Mouse (Mus musculus): Measurements from ENCODE around the gene Hjurp.
A peak's percentile ranks its signal among the peaks of the same experiment; 100 is the strongest.

Hjurp gene

DNA sequence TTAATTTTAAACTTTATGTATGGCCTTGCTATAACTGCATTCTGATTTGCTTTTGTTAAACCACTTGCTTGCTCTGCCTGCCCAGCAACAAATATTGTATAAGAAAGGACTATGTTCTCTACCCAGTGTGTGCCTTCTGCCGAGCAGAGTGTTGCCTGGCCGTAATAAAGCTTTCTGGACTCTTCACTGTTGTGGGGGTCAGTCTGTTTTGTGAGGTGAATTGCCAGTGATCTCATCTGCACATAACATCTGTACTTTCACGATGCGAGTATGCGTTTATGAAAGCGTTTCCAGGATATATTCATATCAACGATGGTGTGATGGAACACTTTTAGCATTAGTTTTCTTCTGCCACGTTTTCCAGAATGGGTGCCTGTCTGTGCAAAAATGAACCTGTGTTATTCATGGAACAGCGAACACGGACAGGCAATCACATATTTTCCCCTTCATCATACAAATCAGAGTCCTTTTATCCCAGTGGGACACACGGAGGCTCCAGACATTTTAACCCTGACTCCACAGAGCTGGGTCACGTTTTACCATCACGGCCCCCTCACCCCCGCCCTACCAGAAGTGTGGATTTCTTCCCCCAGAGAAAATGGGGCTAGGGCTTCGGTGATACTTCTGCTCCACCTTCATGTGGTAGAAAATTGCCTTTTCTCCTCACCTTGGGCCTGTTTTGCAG lies 2.7 kb upstream of the Hjurp start:
- DNase-seq (ENCODE audit: low read depth, low spot score), result no peak

DNA sequence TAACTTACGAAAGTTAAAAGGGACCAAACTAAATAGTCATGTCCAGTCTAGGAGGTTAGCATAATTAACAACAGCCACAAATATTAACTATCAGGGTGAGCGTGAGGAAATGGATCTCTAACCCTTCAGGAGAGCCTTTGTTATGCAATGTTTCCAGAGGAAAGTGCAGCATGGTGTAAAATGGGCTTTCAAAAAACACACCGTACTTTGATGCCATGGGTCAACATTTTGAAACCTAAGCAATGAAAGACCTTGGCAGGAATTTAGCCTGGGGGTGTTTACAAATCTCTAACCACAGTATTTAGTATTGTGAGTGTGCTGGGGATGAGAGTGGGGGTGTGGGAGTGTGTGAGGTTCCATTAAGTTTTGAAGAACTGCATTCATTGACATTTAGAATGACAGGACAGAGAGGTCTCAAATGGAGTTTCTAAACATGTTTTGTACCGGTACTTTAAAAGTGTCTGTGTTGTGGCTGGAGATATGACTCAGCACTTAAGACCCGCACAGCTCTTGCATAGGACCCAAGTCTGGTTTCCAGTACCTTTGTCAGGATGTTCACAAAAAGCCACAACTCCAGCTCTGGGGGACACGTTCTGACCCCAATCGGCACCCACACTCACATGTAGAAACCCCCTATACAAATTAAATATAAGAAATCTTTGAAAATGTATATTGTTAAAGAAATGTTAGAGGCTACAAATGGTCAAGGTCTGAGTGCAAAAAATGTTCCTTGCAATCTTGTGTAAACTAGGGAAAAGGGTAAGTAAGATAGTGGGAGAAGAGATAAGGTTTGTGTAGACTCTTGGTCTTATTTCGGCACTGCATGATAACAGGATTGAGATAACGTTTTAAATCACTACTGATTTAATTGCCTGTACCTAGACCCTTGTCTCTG lies 1.9 kb upstream of the Hjurp start:
- DNase-seq (ENCODE audit: low read depth, low spot score), result no peak

DNA sequence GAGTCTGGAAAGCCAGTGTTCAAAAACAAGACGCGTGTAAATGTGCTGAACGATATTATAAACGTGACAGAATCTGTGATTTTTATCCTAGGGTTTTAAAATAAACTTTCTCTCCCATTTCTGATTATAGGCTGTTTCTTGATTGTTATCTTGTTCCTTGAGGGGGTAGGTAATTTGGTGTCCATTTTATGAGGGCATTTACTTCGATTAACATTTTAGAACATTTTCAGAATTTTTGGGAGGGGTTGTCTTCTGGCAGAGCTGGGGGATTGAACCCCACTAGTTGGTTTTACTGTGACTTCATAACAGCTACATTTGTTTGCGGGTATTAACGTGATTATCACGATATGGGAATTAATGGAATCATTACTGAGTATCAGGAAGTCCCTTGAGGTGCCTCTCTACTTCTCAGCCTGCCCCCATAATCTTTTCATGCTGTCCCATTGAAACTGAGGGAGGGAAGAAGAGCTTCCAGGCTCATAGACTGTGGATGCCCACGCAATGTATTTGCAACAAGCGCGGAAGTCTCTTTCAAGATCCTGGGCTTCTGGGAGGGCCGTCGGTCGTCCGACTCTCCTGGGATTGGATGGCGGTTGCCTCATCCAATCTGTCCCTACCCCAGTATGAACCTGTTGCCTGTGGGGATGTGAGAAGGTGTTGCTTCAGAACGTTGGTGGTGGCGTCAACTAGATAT lies 532 bp upstream of the Hjurp start:
- no peak for DNase-seq (ENCODE audit: low read depth, low spot score)

DNA sequence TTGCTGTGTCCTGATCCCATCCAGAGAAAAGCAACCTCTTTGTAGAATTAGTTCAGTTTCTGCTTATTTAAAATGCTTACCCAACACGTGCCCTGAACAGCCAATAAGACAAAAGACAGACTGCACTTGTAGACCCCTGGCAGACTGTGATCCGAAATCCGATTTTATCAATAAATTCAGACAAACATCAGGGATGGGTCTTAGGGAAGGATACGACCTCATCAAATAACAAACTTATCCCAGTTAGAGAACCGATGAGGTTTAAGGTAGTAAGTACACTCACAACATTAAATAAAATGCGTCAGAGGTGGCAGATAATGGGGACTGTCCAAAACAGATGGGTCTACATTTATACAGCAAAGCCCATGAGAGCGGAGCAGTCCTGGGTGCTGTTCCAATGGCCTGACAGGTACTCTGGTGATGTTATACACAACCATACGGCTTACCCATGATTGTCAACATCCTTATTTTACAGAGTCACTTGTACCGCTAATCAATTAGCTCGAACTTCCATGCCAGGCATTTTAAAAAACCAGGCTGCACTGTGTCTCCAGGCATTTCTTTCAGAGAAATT lies 822 bp downstream of the Hjurp start:
- no peak for DNase-seq (ENCODE audit: low read depth, low spot score)

DNA sequence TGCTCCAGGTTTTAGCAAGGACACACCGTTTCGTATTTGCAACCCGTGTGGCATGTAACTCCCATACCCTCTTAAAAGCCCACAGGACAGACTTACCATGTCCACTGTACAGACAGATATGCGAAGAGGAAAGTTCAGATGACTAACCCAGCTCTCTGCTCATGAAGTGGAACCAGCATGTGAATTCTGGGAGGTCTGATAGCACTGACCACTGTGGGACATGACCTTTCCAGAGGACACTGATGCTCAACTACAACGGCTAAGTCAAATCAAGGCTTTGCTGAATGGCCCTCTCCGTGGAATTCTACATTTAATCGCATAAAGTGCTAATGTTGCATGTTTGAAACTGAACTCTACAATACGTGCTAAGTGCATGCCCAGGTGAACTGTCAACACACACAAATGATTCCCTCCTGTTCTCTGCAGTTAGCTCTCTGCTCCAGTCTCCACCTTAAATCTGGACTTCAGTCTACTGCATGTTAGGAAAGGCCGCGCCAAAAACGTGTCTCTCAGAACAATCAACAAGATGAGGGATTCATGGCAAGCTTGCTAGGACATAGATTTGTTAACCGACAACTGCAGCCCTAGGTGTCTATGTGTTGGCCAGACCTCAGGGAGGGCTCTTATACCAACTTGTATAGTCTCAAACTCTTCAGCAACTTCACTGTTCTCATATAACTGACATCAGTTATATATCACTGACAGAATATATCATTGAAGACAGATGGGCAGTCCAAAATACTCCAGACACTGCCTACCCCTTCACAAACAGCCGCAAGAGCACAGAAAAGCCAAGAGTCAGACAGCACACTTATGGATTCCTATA lies 1.5 kb downstream of the Hjurp start:
- DNase-seq (ENCODE audit: low read depth, low spot score), result no peak

DNA sequence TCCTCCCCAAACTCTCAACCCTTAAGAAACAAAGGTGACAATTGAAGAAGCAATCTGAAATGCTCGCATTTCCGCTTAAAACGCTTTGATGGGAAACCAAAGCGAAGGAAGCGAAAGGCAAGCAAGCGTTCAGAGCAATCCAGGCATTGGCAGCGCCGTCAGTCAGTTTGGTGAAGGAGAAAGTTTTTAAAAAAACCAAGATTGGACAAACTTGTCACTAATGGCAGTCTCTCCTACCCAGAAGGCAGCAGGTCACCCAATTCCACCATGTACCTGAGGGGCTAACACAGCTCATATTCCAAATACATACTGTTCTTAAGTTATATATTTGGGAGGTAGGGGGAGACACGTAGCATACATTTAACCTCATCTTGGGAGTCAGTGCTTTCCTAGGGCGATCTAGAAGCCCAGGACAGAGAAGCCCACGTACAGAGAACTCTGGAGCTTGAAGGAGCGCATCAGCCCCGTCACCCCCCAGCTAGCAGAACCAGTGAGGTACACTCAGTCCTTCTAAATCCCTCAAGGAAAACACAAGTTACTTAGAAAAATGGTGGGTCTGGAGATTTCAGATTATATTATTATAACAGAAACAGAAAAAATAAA lies 2.3 kb downstream of the Hjurp start:
- DNase-seq (ENCODE audit: low read depth, low spot score), result no peak

DNA sequence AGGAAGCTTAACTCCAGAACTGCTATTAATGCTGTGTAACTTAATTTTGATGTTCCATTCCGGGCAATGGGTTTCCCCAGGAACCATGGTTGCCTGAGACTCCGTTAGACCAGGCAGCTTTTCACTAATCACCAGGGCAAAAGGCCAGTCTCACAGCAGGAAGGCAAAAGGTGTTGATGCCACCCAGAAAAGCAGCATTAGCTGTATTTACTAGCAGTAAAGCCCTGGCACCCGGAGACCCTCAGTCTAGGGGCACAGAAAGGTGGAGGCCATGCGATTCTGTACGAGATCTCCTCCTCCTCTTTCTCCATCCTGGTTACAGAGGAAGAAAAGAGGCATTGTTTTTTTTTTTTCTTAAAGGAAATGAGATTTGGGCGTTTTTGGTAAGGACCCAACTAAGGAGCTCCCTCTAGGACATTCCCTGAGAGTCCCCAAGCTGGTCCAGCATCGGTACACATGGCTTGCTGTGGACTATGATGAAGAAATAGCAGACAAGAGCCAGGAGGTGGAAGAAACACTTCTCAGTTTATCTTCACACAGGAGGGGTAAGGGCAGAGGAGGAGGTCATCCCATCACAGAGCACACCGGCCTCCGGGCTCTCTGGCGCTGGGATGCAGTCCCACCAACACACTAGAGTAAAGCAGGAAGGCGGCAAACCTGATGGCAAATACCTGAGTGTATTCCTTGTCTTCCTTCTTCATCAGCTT lies 2.9 kb downstream of the Hjurp start:
- no peak for DNase-seq (ENCODE audit: low read depth, low spot score)

DNA sequence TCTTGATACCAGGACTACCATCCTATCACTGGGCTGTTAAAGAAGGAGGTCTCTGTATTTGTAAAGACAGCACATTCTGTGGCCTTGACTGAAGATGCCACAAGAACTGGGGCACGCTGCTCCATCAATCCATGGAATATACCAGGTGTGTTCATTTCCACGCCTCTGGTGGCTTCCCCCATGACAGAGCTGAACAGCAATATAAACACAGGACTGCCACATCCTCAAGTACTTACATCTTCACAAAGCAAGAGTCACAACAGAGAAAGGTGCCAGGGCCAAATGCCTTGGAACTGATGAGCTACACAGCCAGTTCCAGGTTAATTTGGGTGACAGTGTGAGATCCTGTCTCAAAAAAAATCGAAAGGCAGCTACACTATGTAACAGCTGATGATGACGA lies 3.6 kb downstream of the Hjurp start:
- no peak for DNase-seq (ENCODE audit: low read depth, low spot score)

DNA sequence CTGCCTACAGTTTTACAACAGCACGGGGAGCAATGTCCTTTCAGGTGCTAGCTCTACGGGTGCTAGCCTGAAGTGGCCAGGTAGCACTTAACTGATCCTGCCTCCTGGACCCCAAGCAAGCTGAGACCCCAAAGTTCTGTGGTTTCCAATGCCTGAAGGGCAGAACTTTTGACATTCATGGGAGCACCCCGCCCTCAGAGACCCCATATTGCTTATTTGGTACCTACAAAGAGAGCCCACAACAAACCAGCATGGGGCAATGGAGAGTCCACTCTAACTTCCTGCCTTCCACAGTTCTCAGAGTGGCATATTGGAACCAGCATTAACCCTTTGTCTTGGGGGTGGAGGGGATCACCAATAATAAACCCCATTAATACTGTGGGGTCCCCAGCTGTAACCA lies 4.1 kb downstream of the Hjurp start:
- DNase-seq (ENCODE audit: low read depth, low spot score), result no peak

DNA sequence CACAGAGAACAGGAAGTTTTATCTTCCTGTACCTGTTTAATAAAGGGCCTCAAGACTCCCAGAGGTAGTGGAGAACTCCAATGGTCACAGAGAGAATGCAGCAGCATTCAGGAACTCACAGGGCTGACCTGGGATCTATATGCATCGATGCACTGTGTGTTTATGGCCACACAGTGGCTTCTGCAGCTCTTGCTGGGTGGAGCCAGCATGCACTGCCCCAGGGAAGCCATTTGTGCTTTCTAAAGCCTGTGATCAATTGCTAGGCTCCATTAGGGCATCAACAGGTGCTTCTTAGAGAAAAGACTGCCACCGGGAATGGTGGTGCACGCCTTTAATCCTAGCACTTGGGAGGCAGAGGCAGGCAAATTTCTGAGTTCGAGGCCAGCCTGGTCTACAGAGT lies 4.6 kb downstream of the Hjurp start:
- DNase-seq (ENCODE audit: low read depth, low spot score), result no peak

DNA sequence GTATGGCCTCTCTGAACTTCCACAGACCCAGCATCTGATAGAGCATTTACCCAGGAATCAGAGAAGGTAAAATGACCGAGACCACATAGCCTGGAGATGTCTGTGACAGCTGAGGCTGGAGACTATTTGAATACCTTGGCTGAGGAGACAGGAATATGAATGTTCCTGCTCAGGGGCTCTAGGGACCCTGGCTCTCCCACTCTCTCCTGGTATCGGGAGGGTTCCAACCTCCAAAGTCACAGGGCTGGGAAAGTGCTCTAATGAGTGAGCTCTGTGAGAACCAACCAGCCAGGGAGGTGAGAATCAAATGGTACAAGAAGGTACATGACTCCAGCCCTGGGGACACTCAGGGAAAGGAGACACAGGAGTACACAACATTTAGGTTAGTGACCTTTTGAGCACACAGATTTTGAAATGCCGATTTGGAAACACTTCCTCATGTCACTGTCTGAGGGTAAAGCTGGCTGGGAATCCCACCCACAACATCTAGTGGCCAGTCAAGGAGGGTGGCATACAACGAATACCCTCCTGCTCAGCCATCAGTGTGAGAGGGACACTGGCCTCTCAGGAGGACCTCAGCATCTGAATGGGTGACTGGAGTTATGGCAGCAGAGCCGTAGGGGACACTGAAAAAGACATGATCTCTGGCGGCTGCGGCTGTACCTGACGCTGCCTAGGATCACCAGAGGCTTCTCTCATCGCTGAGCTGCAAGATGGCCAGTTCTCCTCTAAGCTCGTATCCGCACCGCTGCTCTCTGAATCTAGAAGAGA lies 7.7 kb downstream of the Hjurp start:
- DNase-seq (ENCODE audit: low read depth, low spot score), result no peak

DNA sequence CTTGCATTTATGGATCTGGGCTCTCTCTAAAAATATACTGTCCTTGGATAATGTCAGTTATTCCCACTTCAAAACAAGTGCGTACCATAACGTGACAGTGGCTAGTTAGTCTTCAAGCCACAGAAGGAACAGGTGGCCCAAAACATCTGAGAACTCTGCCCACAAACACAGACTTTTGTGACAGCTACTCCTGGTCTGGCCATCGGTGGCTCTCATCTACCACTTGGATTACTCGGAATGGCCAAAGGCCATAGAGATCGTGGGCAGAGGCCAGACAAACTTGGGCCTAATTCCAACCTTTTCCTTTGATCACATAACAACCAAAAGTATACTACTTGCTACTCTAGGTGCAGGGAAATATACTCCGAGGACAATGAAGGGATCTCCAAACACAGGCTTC lies 9.4 kb downstream of the Hjurp start:
- DNase-seq (ENCODE audit: low read depth, low spot score), result no peak

DNA sequence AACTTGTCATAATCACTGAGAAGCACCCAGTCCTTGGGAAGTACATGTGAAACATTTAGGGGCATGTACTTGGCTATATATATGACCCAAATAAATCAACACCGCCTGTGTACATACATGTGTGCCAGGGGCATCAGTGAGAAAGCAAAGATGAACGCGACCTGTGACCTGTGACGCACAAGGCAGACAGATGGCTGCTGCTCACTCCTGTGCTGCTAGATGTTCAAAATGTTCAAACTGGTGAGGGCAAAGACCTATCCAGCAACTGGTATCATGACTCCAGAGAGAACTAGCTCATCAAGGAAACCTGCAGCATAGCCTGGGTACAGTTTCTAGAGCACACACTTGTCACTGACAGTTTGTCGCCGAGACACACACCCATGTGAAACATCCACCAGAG lies 9.9 kb downstream of the Hjurp start:
- no peak for DNase-seq (ENCODE audit: low read depth, low spot score)

DNA sequence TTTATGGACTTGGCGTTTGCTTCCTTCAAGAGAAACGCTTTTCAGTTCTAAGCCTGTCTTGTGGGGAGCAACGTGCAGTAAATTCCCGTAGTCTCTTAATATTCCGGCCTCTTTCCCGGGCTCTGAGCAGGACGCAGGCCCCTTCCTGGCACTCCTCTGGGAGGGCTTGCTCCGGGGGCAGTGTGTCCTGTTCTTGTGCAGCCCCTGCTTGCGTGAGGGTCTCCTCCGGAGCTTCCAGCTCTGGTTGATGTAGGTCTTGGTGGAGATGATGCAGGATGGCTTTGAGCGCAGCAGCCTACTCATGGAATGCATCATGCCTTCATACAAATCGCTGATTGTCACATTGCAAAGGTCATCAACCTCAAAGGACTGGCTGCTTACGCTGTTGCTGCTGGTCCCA lies 11.3 kb downstream of the Hjurp start:
- DNase-seq (ENCODE audit: low read depth, low spot score), result no peak

DNA sequence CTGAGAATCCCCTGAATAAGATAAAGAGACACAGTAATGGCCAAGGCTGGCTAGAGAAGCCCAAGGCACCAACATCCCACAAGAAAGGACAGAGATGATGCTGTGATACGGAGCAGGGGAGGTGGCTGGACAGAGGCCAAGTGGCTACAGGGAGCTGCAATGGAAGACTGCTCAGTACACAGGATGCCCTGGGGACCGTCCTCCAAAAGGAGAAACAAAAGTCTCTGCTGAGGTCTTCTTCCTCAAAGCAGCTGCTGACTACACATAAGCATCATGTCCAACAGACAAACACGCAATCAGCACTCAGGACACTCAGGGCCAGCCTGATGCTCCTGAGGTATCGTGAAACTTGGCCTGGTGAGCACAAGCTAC lies 12.6 kb downstream of the Hjurp start:
- no peak for DNase-seq (ENCODE audit: low read depth, low spot score)

DNA sequence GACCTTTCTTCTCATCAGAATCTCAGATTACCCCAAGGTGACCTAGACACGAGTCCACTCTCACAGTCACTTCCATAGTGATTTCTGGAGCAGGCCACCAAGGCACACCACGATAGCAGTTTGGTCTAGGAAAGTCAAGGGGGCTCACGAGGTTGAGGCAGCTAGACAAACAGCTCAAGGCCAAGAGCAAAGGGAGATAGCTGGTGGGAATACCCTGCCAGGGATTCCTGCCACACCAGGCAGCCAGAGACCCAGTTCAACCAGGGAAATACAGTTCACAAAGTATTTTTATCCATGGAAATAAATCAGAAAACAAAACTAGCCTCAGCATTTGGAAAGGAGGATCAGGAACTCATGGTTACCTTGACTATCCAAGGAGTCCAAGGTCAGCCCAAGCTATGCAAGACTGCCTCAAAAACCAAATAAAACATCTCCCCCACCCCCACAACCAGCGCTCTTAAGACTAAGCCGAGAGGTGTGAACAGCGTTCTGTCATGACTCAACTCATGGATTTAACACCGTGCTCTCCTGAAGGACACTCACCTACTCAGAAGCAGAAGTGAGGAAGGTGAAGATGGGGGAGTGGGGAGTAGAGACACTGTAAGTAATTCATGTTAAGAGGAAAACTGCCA lies 13.1 kb downstream of the Hjurp start:
- no peak for DNase-seq (ENCODE audit: low read depth, low spot score)

DNA sequence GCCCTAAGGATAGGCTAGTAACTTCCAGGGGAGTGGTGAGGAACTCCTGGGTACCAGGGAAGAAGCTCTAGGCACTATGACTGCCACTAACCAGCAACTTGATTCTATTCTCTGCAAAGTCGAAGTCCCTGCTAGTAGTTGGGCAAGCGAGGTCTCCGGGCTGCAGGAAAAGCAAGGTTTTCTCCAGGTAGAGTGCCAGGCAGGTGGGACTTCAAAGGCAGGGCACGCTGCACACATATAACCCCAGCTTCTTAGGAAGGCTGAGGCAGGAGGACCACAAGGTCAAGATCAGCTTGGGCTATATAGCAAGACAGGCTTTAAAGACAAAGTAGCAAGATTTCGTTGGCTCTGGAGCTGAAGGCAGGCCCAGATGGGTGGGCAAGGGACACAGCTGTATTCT lies 13.7 kb downstream of the Hjurp start:
- no peak for DNase-seq (ENCODE audit: low read depth, low spot score)

DNA sequence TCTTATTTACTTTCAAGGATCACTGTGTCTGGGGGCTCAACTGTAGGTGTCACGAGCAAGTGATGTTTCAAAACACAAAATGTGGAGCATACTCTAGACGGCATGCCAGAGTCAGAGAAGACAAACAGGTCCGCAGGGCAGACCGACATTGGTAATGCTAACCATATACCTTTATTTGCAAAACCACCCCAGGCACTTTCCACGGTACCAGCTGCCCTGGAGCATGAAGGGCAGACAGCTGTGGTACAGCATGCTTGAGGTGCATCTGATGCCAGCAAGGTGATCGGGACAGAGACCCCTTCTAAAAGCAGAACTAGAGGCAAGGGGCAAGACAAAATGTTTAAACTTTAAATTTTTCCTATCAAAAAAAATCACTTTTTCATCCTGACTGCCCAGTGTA lies 14.5 kb downstream of the Hjurp start:
- DNase-seq (ENCODE audit: low read depth, low spot score), result no peak

DNA sequence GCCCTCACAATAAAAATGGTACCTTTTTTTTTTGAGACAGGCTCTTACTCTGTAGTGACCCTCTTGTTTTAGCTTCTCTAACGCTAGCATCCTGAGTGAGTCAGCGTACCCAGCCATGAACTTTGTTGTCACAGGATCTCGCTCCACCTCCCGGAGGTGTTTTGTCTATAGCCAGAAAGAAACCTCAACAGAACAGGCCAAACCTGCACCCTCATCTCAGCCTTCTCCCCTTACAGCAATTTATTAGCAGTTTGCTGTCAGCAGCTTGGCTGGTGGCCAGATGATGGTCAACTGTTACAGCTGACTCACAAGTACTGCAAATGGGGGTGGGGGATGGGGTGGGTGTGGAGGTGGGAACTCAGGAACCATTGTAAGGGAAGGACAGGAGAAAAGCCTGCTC lies 15.2 kb downstream of the Hjurp start:
- peak; percentile 52 for DNase-seq (ENCODE audit: low read depth, low spot score)

All from mesoderm, embryonic 11.5 days (tissue).